Mouse (Mus musculus) liver, embryonic 12.5 days (tissue): Measurements from ENCODE around the gene Rprd1b. TPM values are rescaled to one million over a fixed set of nuclear protein-coding genes. Genes with fewer than 3 reads are reported as not detected.
A peak's percentile ranks its signal among the peaks of the same experiment; 100 is the strongest.

ENCODE experiments used
- ATAC-seq: fragments of 200-750 bp; cut with Nextera tagmentation; 2 replicates; pipeline ENCODE4 v1.8.0; 2017; ENCODE audit warnings: moderate number of reproducible peaks, mild to moderate bottlenecking, moderate library complexity
- H3K27ac ChIP-seq: fragments of 300-500 bp; sonication (generic); 2 replicates; pipeline ENCODE4 v1.5.1; 2016; ENCODE audit warnings: mild to moderate bottlenecking
- H3K27me3 ChIP-seq: fragments of 300-500 bp; sonication (generic); replicated peaks from 2 replicates; pipeline ENCODE4 v1.6.1; 2016; ENCODE audit warnings: mild to moderate bottlenecking, moderate library complexity
- H3K36me3 ChIP-seq: fragments of 300-500 bp; sonication (generic); 2 replicates; pipeline ENCODE4 v1.6.1; 2016; ENCODE audit warnings: mild to moderate bottlenecking, moderate library complexity
- H3K4me1 ChIP-seq: fragments of 300-500 bp; sonication (generic); 2 replicates; pipeline ENCODE4 v1.6.1; 2016
- H3K4me2 ChIP-seq: fragments of 300-500 bp; sonication (generic); 2 replicates; pipeline ENCODE4 v1.6.1; 2016; ENCODE audit warnings: mild to moderate bottlenecking, moderate library complexity
- H3K4me3 ChIP-seq: fragments of 300-500 bp; sonication (generic); 2 replicates; pipeline ENCODE4 v1.5.1; 2016; ENCODE audit warnings: mild to moderate bottlenecking, moderate library complexity
- H3K9ac ChIP-seq: fragments of 300-500 bp; sonication (generic); 2 replicates; pipeline ENCODE4 v1.6.1; 2016; ENCODE audit warnings: mild to moderate bottlenecking, moderate library complexity
- H3K9me3 ChIP-seq: fragments of 300-500 bp; sonication (generic); replicated peaks from 2 replicates; pipeline ENCODE4 v1.6.1; 2016; ENCODE audit warnings: mild to moderate bottlenecking, moderate library complexity
- WGBS: fragments of 180-500 bp; shearing (Covaris S2); methylation state at CpG from one replicate; pipeline ENCODE4 v1.1.7; 2016; ENCODE audit not compliant: insufficient replicate concordance; 5-methylcytosine and 5-hydroxymethylcytosine counted together
- polyA plus RNA-seq: library from polyadenylated mRNA; unstranded; fragments of >200 nt; fragmentation: Nextera tagmentation; extraction: Ambion mirVana; gene quantifications from 2 replicates; pipeline ENCODE4 v1.2.1, GENCODE M21; 2016

Rprd1b gene
- polyA plus RNA-seq, 1 experiment from 2014 or later = 42.5 TPM

GRCm38 (mm10) chr2:158141690-158142440 is 113.6 kb downstream of the Rprd1b start:
- Histone ChIP-seq H3K27ac (peak overlapping the region; percentile 98), H3K36me3 (peaks cover 63% of the 10 kb centered on the region), H3K27me3 (no peaks in the 10 kb centered on the region), H3K4me3 (peak overlapping the region; percentile 74), H3K4me2 (peak overlapping the region; percentile 79), H3K9ac (peak overlapping the region; percentile 87), H3K9me3 (no peaks in the 10 kb centered on the region), H3K4me1 (peaks cover 83% of the 10 kb centered on the region)
- 8% methylated on average over 7 of the region's 7 CpGs for WGBS
- peak; percentile 90 for ATAC-seq

DNA sequence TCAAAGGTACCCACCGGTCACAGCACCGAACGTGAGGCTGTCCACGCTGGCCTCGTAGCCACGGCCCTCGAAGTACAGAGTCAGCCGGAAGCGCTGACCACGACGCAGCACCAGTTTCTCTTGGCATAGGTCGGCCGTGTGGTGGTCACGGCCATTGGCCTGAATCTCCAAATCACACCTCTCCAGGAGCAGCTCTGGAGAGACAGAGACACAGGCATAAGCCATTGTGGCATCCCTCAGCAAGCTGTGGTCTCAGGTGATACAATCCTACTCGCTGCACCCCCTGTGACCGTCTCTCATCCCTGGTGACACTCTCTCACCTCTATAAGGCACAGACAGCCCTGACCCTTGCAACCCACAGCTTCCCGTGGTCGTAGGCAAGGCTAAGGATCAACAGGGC is 114.7 kb downstream of the Rprd1b start:
- no peak for ATAC-seq
- peak overlapping the region; percentile 79 for H3K4me2 ChIP-seq
- no peaks in the 10 kb centered on the region for H3K27me3 ChIP-seq
- H3K9me3 ChIP-seq = no peaks in the 10 kb centered on the region
- H3K36me3 ChIP-seq = peaks cover 53% of the 10 kb centered on the region
- WGBS = 64% methylated on average over 18 of the region's 18 CpGs
- peak overlapping the region; percentile 74 for H3K4me3 ChIP-seq
- H3K9ac ChIP-seq = peak overlapping the region; percentile 87
- peak overlapping the region; percentile 98 for H3K27ac ChIP-seq
- peaks cover 87% of the 10 kb centered on the region for H3K4me1 ChIP-seq

- 41% methylated on average over 3 of the region's 3 CpGs for WGBS
- Histone ChIP-seq H3K4me1 (peaks cover 89% of the 10 kb centered on the region), H3K27me3 (no peaks in the 10 kb centered on the region)
Observed at GRCm38 (mm10) chr2:158143816-158144215, 115.5 kb downstream of the Rprd1b start.

DNA sequence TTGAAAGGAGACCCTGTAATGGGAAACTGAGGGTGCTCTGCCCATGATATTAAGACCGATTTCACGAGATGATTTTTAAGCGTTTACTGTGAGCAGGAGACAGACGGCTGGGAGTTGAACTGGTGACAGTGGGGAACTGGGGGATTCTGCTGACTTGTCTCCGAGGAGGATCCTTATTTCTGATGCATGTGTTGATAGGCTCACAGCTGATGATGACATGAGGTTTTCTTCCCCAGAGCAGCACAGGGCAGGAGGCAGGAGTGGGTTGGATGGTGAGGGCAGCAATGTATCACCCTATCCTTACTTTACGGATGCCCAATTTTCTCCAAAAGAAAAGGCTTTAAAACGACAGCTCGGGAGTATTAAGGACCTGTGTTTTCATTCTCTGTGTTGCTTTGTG is 116.0 kb downstream of the Rprd1b start:
- Histone ChIP-seq H3K36me3 (peaks cover 41% of the 10 kb centered on the region), H3K4me3 (peak overlapping the region; percentile 74), H3K27ac (peak overlapping the region; percentile 98), H3K4me1 (peaks cover 84% of the 10 kb centered on the region), H3K4me2 (peak overlapping the region; percentile 79), H3K27me3 (no peaks in the 10 kb centered on the region), H3K9ac (peak overlapping the region; percentile 87), H3K9me3 (no peaks in the 10 kb centered on the region)
- no peak for ATAC-seq
- 44% methylated on average over 8 of the region's 8 CpGs for WGBS

More at GRCm38 (mm10) chr2:158143816-158144215, 115.5 kb downstream of the Rprd1b start:
- peak overlapping the region; percentile 79 for H3K4me2 ChIP-seq
- peak overlapping the region; percentile 74 for H3K4me3 ChIP-seq
- peak overlapping the region; percentile 87 for H3K9ac ChIP-seq
- no peak for ATAC-seq
- no peaks in the 10 kb centered on the region for H3K9me3 ChIP-seq
- H3K27ac ChIP-seq = peak overlapping the region; percentile 98
- peaks cover 45% of the 10 kb centered on the region for H3K36me3 ChIP-seq

- peak overlapping the region; percentile 79 for H3K4me2 ChIP-seq
- peaks cover 77% of the 10 kb centered on the region for H3K4me1 ChIP-seq
- peak overlapping the region; percentile 74 for H3K4me3 ChIP-seq
- WGBS = 62% methylated on average over 6 of the region's 6 CpGs
- H3K9ac ChIP-seq = peak overlapping the region; percentile 87
- H3K27me3 ChIP-seq = no peaks in the 10 kb centered on the region
- no peaks in the 10 kb centered on the region for H3K9me3 ChIP-seq
- H3K36me3 ChIP-seq = peaks cover 34% of the 10 kb centered on the region
- ATAC-seq = no peak
- peak overlapping the region; percentile 98 for H3K27ac ChIP-seq
Observed at GRCm38 (mm10) chr2:158144750-158145527, 116.6 kb downstream of the Rprd1b start.

DNA sequence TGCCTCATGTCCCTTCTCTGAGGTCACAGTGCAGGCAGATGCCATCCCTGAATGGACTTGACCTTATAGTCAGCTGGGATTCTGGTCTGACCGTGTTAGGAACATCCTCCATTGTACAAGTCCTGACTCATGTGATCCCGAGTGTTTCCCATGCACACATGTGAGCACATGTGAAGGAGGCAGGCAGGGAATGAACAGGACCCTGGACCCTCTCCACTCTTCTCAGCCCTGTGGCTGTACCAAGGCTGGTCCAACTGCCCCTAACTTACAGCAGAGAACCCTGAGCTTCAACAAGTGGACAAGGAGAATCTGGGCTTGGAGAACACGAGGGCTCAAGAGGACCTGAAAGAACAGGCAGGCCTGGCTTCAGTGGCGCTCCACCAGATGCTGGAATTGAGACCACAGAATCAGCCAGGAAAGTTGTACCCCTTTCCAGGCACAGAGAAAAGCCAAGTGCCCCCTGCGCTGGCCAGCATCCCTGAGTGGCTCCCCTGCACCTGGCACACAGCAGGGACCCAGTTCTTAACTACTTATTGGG is 117.3 kb downstream of the Rprd1b start:
- Histone ChIP-seq H3K4me1 (peaks cover 71% of the 10 kb centered on the region), H3K36me3 (peaks cover 27% of the 10 kb centered on the region), H3K27ac (peak overlapping the region; percentile 98), H3K4me3 (peak overlapping the region; percentile 74), H3K27me3 (no peaks in the 10 kb centered on the region), H3K4me2 (peak overlapping the region; percentile 79), H3K9me3 (no peaks in the 10 kb centered on the region), H3K9ac (peak overlapping the region; percentile 87)
- no peak for ATAC-seq
- 51% methylated on average over 5 of the region's 5 CpGs for WGBS

DNA sequence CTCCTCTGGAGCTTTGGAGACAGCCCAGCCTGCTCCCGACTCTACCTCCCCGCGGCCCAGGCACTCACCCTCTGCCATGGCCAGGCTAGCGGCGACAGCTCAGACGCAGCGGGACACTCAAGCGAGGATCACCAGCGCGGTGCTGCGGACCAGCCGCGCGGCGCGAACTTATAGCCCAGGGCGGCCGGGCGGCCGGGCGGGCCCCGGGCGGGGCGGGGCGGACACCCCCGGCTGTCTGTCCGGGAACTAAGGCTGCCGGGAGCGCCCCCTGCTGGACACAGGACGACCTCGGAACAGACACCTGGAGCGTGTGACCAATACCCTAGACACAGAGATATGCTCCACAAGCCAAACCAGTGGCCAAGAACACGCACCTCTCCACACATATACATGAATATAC is 117.9 kb downstream of the Rprd1b start, which contains the start of gene Tgm2:
TSS of gene Tgm2 (minus strand) at position 214 of the 400 bp plus-strand sequence.
- H3K27me3 ChIP-seq = no peaks in the 10 kb centered on the region
- peak within 1 kb of the TSS; percentile 79 for H3K4me2 ChIP-seq
- H3K4me1 ChIP-seq = peaks cover 65% of the 10 kb centered on the region
- peak; percentile 61 for ATAC-seq
- H3K36me3 ChIP-seq = peaks cover 21% of the 10 kb centered on the region
- H3K27ac ChIP-seq = peak within 1 kb of the TSS; percentile 98
- peaks cover 5% of the 10 kb centered on the region; the same call in 1 of the 2 replicates for H3K9me3 ChIP-seq
- H3K4me3 ChIP-seq = peak within 1 kb of the TSS; percentile 74
- peak within 1 kb of the TSS; percentile 87 for H3K9ac ChIP-seq
- WGBS = 1% methylated on average over 33 of the region's 33 CpGs

DNA sequence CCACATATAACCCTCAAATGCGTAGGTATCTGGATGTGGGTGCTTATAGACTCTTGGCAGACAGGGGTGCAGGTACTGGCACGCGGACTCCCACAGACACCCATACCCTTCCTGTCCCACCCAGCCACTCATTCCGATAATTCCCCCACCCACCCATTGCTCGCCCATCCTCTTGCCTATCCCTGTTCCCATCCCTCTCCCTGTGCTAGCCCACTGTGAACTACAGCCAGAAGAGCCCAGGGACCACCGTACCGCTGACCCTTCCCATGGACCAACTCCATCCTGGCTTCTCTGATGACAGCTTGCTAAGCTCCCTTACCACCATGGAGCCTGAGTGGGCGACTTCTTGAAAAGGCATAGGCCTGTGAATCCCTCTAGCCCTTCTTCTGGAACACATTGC is 118.7 kb downstream of the Rprd1b start:
- no peak overlapping the region for H3K4me3 ChIP-seq
- no peaks in the 10 kb centered on the region for H3K27me3 ChIP-seq
- WGBS = 83% methylated on average over 8 of the region's 8 CpGs
- no peak overlapping the region for H3K9ac ChIP-seq
- H3K4me2 ChIP-seq = no peak overlapping the region
- H3K27ac ChIP-seq = no peak overlapping the region
- peaks cover 13% of the 10 kb centered on the region for H3K36me3 ChIP-seq
- H3K4me1 ChIP-seq = peaks cover 61% of the 10 kb centered on the region
- peaks cover 7% of the 10 kb centered on the region; the same call in 1 of the 2 replicates for H3K9me3 ChIP-seq
- ATAC-seq = no peak

DNA sequence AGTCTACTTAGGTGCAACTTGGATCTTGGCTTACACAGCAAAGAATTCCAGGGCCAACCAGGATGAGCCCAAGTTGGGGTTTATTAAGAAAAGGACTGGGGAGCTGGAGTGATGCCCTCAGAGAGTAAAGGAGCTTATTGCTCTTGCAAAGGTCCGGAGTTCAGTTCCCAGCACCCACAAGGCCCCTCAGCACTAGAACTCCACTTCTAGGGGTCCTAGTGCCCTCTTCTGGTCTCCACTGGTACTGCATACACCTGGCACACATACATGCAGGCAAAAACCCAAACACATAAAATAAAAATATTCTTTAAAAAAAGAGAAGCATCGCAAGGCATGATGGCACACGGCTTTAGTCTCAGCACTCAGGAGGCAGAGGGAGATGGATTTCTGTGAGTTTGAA is 122.8 kb downstream of the Rprd1b start:
- H3K9me3 ChIP-seq = peaks cover 7% of the 10 kb centered on the region; the same call in 1 of the 2 replicates
- no peak for ATAC-seq
- no peak overlapping the region for H3K27ac ChIP-seq
- H3K4me2 ChIP-seq = no peak overlapping the region
- H3K27me3 ChIP-seq = no peaks in the 10 kb centered on the region
- no peak overlapping the region for H3K4me3 ChIP-seq
- H3K36me3 ChIP-seq = no peaks in the 10 kb centered on the region
- H3K9ac ChIP-seq = no peak overlapping the region
- WGBS = 91% methylated on average over 3 of the region's 3 CpGs
- peaks cover 56% of the 10 kb centered on the region for H3K4me1 ChIP-seq

- H3K4me2 ChIP-seq = peak overlapping the region; percentile 92
- H3K27me3 ChIP-seq = no peaks in the 10 kb centered on the region
- H3K4me1 ChIP-seq = peaks cover 58% of the 10 kb centered on the region
- peak overlapping the region; percentile 75 for H3K9ac ChIP-seq
- H3K9me3 ChIP-seq = peaks cover 7% of the 10 kb centered on the region; the same call in 1 of the 2 replicates
- H3K36me3 ChIP-seq = no peaks in the 10 kb centered on the region
- 16% methylated on average over 6 of the region's 6 CpGs for WGBS
- peak overlapping the region; percentile 58 for H3K4me3 ChIP-seq
- H3K27ac ChIP-seq = peak overlapping the region; percentile 77
- ATAC-seq = peak; percentile 65
Observed at GRCm38 (mm10) chr2:158152685-158153309, 124.5 kb downstream of the Rprd1b start.

DNA sequence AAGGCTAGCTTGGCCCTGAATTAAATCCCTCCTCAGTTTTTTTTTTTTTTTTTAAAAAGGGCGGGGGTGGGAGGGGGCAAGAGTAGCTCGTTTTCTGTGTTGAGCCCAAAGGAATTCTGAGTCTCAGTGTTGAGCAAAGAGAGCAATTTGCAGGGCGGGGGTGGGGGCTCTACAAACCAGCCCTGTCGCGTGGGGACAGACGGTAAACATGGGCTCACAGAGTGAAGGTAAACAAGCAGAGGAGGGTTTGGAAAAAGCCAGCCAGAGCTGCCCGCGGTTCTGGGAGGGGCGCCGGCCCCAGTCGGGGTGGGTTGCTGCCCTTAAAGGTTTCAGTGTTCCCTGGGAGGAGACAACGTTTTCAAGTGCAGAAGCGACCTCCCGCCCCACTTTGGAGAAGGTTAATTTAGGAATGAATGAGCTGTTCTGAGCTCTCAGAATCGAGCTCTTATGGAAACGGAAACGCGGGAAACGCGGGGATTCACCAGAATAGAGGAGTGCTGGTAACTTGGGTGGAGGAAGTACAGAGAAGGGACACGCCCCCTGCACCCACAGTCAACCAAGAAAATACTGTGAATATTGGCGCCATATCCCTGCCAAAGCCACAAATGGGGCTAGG is 125.5 kb downstream of the Rprd1b start:
- Histone ChIP-seq H3K9me3 (peaks cover 7% of the 10 kb centered on the region; the same call in 1 of the 2 replicates), H3K36me3 (no peaks in the 10 kb centered on the region), H3K27ac (peak overlapping the region; percentile 77), H3K4me1 (peaks cover 49% of the 10 kb centered on the region), H3K4me2 (peak overlapping the region; percentile 92), H3K9ac (peak overlapping the region; percentile 75), H3K4me3 (peak overlapping the region; percentile 58), H3K27me3 (no peaks in the 10 kb centered on the region)
- 2% methylated on average over 22 of the region's 22 CpGs for WGBS
- ATAC-seq = peak; percentile 60
